Mouse (Mus musculus): ENCODE data around the gene Actr5.

GRCm38 (mm10) chr2:158655806-158656205, 31.1 kb downstream of the Actr5 start:
- TF ChIP-seq POLR2A (IDR thresholded peaks at IDR 0.05; ENCODE audit: low read depth, low read length) (no peak), CTCF (IDR thresholded peaks at IDR 0.05; ENCODE audit: extremely low read depth, insufficient read length, insufficient replicate concordance, low read depth, low read length) (no peak)
